Mouse (Mus musculus): ENCODE measurements around the gene Kcnq2.

- TF ChIP-seq CTCF (IDR thresholded peaks at IDR 0.05; ENCODE audit: insufficient read depth, low read depth, low read length) = peak; percentile 24; the same call in 1 of the 2 replicates
- TF ChIP-seq POLR2A (IDR thresholded peaks at IDR 0.05; ENCODE audit: insufficient read depth, low read depth, low read length) = no peak
Measured at GRCm38 (mm10) chr2:181060127-181060526, 75.0 kb downstream of the Kcnq2 start.
